Mouse (Mus musculus) embryonic facial prominence, embryonic 15.5 days (tissue): ENCODE measurements around the gene Ankrd23. TPM values are rescaled to one million over a fixed set of nuclear protein-coding genes. Genes with fewer than 3 reads are reported as not detected.
"Not testable (repeated sequence)": the region's sequence is repeated elsewhere in the genome, so short reads cannot be mapped to it uniquely, and the experiment has no call there.

Experiments
- ATAC-seq: fragments of 200-750 bp; cut with Nextera tagmentation; 2 replicates; pipeline ENCODE4 v1.8.0; 2017; ENCODE audit warnings: low read depth, moderate TSS enrichment; ENCODE audit not compliant: insufficient number of reproducible peaks, low FRiP score, low TSS enrichment
- H3K27ac ChIP-seq: fragments of 300-500 bp; sonication (generic); replicated peaks from 2 replicates; pipeline ENCODE4 v1.5.1; 2015; ENCODE audit warnings: mild to moderate bottlenecking, inconsistent platforms
- H3K27me3 ChIP-seq: fragments of 300-500 bp; sonication (generic); 2 replicates; pipeline ENCODE4 v1.6.1; 2015; ENCODE audit warnings: inconsistent platforms
- H3K36me3 ChIP-seq: fragments of 300-500 bp; sonication (generic); 2 replicates; pipeline ENCODE4 v1.6.1; 2015; ENCODE audit warnings: mild to moderate bottlenecking, inconsistent platforms
- H3K4me1 ChIP-seq: fragments of 300-500 bp; sonication (generic); 2 replicates; pipeline ENCODE4 v1.6.1; 2015; ENCODE audit warnings: inconsistent platforms
- H3K4me2 ChIP-seq: fragments of 300-500 bp; sonication (generic); replicated peaks from 2 replicates; pipeline ENCODE4 v1.6.1; 2015; ENCODE audit warnings: mild to moderate bottlenecking, inconsistent platforms
- H3K4me3 ChIP-seq: fragments of 300-500 bp; sonication (generic); replicated peaks from 2 replicates; pipeline ENCODE4 v1.5.1; 2015; ENCODE audit warnings: mild to moderate bottlenecking, inconsistent platforms
- H3K9ac ChIP-seq: fragments of 300-500 bp; sonication (generic); 2 replicates; pipeline ENCODE4 v1.6.1; 2015; ENCODE audit warnings: inconsistent platforms
- H3K9me3 ChIP-seq: fragments of 300-500 bp; sonication (generic); replicated peaks from 2 replicates; pipeline ENCODE4 v1.6.1; 2016; ENCODE audit warnings: inconsistent platforms
- WGBS: fragments of 180-500 bp; shearing (Covaris S2); methylation state at CpG from one replicate; pipeline ENCODE4 v1.1.7; 2015; 5-methylcytosine and 5-hydroxymethylcytosine counted together
- polyA plus RNA-seq: library from polyadenylated mRNA; unstranded; fragments of >200 nt; fragmentation: Nextera tagmentation; extraction: Ambion mirVana; gene quantifications from 2 replicates; pipeline ENCODE4 v1.2.1, GENCODE M21; 2015

Gene Ankrd23
- polyA plus RNA-seq, result 17.6 and 21.6 TPM in 2 replicates

DNA sequence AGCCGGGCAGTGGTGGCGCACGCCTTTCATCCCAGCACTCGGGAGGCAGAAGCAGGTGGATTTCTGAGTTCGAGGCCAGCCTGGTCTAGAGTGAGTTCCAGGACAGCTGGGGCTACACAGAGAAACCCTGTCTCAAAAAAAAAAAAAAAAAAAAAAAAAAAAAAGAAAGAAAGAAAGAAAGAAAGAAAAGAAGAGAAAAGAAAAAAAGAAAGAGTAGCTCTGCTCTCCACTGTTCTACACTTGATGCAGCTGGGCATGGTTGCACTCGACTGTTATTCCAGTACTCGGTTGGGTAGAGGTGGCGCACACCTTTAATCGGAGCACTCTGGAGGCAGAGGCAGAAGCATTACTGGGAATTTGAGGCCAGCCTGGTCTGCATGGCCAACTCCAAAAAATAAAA is at the start of gene Ankrd23:
Ankrd23 (minus strand) TSS at position 101 of the 400 bp plus-strand sequence.
- H3K27ac ChIP-seq, H3K27me3 ChIP-seq, H3K9ac ChIP-seq, ATAC-seq, H3K4me3 ChIP-seq, H3K4me2 ChIP-seq, H3K9me3 ChIP-seq: not testable (repeated sequence)
- 91% methylated on average over 9 of the region's 9 CpGs for WGBS
- H3K36me3 ChIP-seq, result peaks cover 29% of the 10 kb centered on the region
- peaks cover 21% of the 10 kb centered on the region for H3K4me1 ChIP-seq

DNA sequence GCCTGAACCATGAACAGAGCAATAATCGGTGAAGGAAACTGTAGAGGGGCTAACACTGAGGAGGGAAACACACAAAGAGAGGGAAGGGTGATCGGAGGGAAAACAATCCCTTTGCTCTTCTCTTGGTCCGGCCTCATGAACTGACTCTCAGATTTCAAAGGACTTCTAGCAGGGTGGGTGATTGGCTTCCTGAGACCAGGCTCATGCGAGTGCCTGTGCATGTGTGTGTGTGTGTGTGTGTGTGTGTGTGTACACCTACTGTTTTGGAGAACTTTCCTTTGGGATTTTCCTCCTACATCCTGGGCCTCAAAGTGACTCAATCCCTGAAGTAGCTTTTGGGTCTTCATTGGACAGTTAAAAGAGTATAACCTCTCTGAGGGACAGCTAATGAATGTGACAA is 49.6 kb upstream of the Ankrd23 start:
- Histone ChIP-seq H3K9ac (no peak overlapping the region), H3K4me1 (peaks cover 55% of the 10 kb centered on the region), H3K4me3 (no peak overlapping the region), H3K27me3 (no peaks in the 10 kb centered on the region), H3K36me3 (no peaks in the 10 kb centered on the region), H3K9me3 (no peaks in the 10 kb centered on the region), H3K27ac (no peak overlapping the region), H3K4me2 (no peak overlapping the region)
- WGBS, result 31% methylated on average over 4 of the region's 4 CpGs
- ATAC-seq, result no peak

DNA sequence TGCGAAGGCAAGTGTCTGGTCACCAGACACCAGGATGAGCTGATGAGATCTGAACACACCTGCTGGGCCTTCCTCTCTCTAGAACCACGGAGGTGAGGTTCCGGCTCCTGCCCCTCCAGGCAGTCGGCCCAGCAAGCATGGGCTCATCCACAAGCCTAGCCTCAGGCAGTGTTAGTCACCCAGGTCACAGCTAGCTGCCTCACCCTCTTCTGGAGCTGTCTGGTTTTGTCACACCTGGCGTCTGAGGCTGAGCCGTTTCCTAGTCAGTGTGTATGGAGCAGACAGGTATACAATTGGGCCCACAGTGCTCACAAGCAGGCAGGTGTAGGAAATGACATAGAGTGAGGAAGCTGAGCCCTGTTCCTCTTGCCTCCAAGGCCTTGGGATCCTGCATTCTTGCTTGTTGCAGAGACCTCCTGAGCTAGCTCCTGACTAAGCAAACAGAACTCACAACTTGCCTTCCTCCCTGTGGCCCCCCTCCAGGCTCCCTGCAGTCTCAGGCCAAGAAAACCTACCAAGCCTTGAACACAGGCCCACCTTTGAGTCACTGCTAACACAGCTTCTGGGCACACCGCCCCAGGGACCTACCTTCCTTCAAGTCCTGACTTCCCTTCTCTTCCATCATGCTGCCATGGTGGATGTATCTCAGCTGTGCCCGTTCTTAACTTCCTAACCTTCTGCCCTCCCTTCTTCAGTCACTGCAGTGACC is 46.9 kb upstream of the Ankrd23 start:
- Histone ChIP-seq H3K4me3 (no peak overlapping the region), H3K4me1 (peaks cover 54% of the 10 kb centered on the region), H3K9ac (no peak overlapping the region), H3K4me2 (no peak overlapping the region), H3K27me3 (no peaks in the 10 kb centered on the region), H3K9me3 (no peaks in the 10 kb centered on the region), H3K36me3 (no peaks in the 10 kb centered on the region), H3K27ac (no peak overlapping the region)
- no peak for ATAC-seq
- 60% methylated on average over 8 of the region's 8 CpGs for WGBS

- H3K36me3 ChIP-seq, result no peaks in the 10 kb centered on the region
- H3K27me3 ChIP-seq, result no peaks in the 10 kb centered on the region
- H3K4me2 ChIP-seq, result no peak overlapping the region
- no peak overlapping the region for H3K9ac ChIP-seq
- H3K27ac ChIP-seq, result 0 out of 2 replicates have a peak overlapping the region, but pooled peaks have one; percentile 34
- no peak for ATAC-seq
- peaks cover 44% of the 10 kb centered on the region for H3K4me1 ChIP-seq
- H3K9me3 ChIP-seq, result no peaks in the 10 kb centered on the region
- no peak overlapping the region for H3K4me3 ChIP-seq
- 72% methylated on average over 8 of the region's 8 CpGs for WGBS
Measured at GRCm38 (mm10) chr1:36582211-36582610, 45.5 kb upstream of the Ankrd23 start.

GRCm38 (mm10) chr1:36581260-36581659 is 44.6 kb upstream of the Ankrd23 start:
- Histone ChIP-seq H3K4me2 (no peak overlapping the region), H3K4me1 (peaks cover 50% of the 10 kb centered on the region), H3K27ac (peak overlapping the region; percentile 91), H3K9me3 (no peaks in the 10 kb centered on the region), H3K9ac (no peak overlapping the region), H3K27me3 (no peaks in the 10 kb centered on the region), H3K36me3 (no peaks in the 10 kb centered on the region), H3K4me3 (no peak overlapping the region)
- WGBS, result 78% methylated on average over 5 of the region's 5 CpGs
- no peak for ATAC-seq

DNA sequence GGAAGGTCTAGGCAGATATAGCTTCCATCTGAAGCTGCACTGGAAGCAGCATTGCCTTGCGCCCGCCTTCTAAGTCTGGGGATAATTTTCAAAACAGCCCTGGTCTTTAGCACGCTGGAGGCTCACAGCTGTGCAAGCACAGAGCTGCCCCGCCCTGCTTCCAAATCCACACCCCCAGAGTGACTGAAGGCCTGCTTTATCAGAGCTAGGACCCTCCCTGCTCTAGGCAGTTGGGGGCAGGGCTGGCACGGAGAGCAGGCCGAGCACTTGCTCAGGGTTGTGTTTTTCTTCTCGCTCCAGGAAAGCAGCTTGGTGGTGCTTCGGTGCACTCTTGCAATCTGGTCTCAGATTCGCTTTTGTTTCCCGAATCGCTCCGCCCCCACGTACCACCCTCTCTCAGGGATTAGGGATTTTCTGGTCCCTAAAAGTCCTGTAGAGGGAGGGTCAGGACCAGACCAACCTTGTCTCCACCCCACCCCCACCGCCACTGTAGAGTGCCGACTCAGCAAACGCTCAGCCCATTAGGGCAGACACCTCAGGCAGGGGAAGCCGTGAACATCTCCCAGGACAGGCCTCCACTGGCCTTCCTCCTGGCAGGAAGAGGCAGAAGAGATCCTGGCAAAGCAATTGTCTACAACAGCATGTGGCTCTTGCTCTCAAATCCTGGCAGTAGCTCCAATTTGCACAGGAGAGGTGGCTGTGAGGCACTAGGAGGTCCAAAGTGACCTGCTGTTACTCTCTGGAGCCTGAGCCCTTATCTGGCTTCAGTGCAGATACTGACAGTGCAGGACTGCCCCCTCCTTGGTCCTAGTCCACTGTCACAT is 43.9 kb upstream of the Ankrd23 start:
- H3K4me3 ChIP-seq, result peak overlapping the region; percentile 20
- peak; percentile 88 for ATAC-seq
- H3K4me1 ChIP-seq, result peaks cover 57% of the 10 kb centered on the region
- no peaks in the 10 kb centered on the region for H3K36me3 ChIP-seq
- no peaks in the 10 kb centered on the region for H3K27me3 ChIP-seq
- H3K4me2 ChIP-seq, result peak overlapping the region; percentile 52
- peak overlapping the region; percentile 91 for H3K27ac ChIP-seq
- 0 out of 2 replicates have a peak overlapping the region, but pooled peaks have one; percentile 16 for H3K9ac ChIP-seq
- H3K9me3 ChIP-seq, result no peaks in the 10 kb centered on the region
- WGBS, result 2% methylated on average over 17 of the region's 17 CpGs

DNA sequence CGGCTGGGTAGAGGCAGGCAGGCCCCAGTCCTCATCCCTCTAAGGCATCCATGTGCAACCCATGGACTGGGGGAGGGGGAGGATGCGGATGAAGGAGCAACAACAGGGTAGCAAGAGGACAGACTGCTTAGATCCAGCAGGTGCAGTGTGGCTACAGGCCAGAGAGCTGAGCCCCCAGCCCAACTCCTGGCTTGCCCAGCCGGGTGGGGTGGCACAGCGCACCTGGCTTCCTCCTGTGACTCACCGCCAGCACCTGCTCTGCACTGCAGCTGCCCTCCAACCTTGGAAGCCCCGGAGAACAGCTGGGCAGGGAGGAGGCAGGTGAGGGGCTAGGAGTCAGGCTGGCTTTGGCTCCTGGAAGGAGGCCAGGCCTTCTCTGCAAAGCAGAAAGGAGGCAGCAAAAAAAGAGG is 43.3 kb upstream of the Ankrd23 start:
- Histone ChIP-seq H3K36me3 (no peaks in the 10 kb centered on the region), H3K9ac (no peak overlapping the region), H3K4me1 (peaks cover 62% of the 10 kb centered on the region), H3K4me2 (peak overlapping the region; percentile 52), H3K27me3 (no peaks in the 10 kb centered on the region), H3K9me3 (no peaks in the 10 kb centered on the region), H3K4me3 (peak overlapping the region; percentile 20), H3K27ac (peak overlapping the region; percentile 91)
- ATAC-seq, result peak; percentile 52
- 13% methylated on average over 6 of the region's 6 CpGs for WGBS

GRCm38 (mm10) chr1:36576991-36577675 is 40.5 kb upstream of the Ankrd23 start:
- Histone ChIP-seq H3K9me3 (no peaks in the 10 kb centered on the region), H3K27ac (no peak overlapping the region), H3K27me3 (no peaks in the 10 kb centered on the region), H3K4me2 (no peak overlapping the region), H3K4me1 (peaks cover 83% of the 10 kb centered on the region), H3K4me3 (no peak overlapping the region), H3K9ac (no peak overlapping the region), H3K36me3 (no peaks in the 10 kb centered on the region)
- 66% methylated on average over 6 of the region's 6 CpGs for WGBS
- ATAC-seq, result no peak

GRCm38 (mm10) chr1:36575347-36575746 is 38.7 kb upstream of the Ankrd23 start:
- Histone ChIP-seq H3K9ac (no peak overlapping the region), H3K27me3 (no peaks in the 10 kb centered on the region), H3K27ac (no peak overlapping the region; the same call in 1 of the 2 replicates), H3K4me1 (peaks cover 70% of the 10 kb centered on the region), H3K4me2 (no peak overlapping the region), H3K9me3 (no peaks in the 10 kb centered on the region), H3K36me3 (no peaks in the 10 kb centered on the region), H3K4me3 (no peak overlapping the region)
- 51% methylated on average over 6 of the region's 6 CpGs for WGBS
- no peak for ATAC-seq

DNA sequence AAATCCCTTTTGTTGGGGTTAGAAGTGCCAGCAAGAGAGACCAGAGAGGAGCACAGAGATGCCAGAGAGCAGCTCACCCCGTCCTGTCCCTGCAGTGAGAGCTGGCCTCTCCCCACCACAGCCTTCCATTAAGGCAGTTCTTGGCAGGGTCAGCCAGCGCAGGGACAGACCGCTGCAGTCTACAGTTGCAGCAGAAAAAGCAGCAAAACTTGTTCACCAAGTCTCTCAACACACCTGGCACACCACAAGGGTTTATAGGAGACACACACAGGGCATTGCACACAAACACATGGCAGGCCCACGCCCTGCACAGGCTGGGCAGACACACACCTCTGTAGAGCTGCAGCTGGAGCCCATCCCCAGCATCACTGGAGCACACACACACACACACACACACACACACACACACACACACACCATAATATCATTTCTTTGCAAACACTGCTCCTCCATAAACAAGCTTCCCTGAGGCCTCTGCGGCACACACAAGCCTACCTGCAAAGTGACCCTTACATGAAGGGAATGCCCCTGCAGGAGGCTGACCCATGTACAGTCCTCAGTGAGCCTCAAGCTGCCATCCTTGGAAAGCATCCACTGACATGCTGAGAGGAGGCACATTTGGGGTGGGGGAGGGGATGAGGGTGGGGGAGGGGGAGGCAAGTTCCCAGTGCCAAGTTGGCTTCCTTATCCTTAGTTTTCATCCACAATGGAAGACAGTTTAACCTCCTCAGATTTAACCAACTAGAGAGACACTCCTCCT is 37.7 kb upstream of the Ankrd23 start:
- H3K4me3 ChIP-seq, result no peak overlapping the region
- H3K36me3 ChIP-seq, result no peaks in the 10 kb centered on the region
- no peak overlapping the region for H3K9ac ChIP-seq
- H3K27me3 ChIP-seq, result no peaks in the 10 kb centered on the region
- 58% methylated on average over 5 of the region's 5 CpGs for WGBS
- no peak overlapping the region for H3K4me2 ChIP-seq
- no peak for ATAC-seq
- H3K9me3 ChIP-seq, result no peaks in the 10 kb centered on the region
- peaks cover 70% of the 10 kb centered on the region for H3K4me1 ChIP-seq
- H3K27ac ChIP-seq, result peak overlapping the region; percentile 65
